Mouse (Mus musculus) heart, adult 2 months (tissue): ENCODE results near the gene Hs6st3. TPM values are rescaled to one million over a fixed set of nuclear protein-coding genes. Genes with fewer than 3 reads are reported as not detected.
A peak's percentile ranks its signal among the peaks of the same experiment; 100 is the strongest.
"Not testable (repeated sequence)": the region's sequence is repeated elsewhere in the genome, so short reads cannot be mapped to it uniquely, and the experiment has no call there.

ENCODE experiments used
- DNase-seq, 2 experiments: peaks; one replicate each; pipeline ENCODE4 v3.0.0; 2021
- H3K27ac ChIP-seq: fragments of 200-600 bp; 2 replicates; pipeline ENCODE4 v1.8.1; 2022
- H3K27me3 ChIP-seq: fragments of 200-500 bp; 2 replicates; pipeline ENCODE4 v1.6.1; 2012; ENCODE audit warnings: mild to moderate bottlenecking, low read length, inconsistent platforms, mixed read lengths; ENCODE audit not compliant: control insufficient read depth, insufficient read depth
- H3K36me3 ChIP-seq: fragments of 200-500 bp; 2 replicates; pipeline ENCODE4 v1.6.1; 2012; ENCODE audit warnings: low read length, inconsistent platforms; ENCODE audit not compliant: control insufficient read depth, insufficient read depth
- H3K4me1 ChIP-seq: fragments of 200-500 bp; 2 replicates; pipeline ENCODE4 v1.6.1; 2011; ENCODE audit warnings: low read length; ENCODE audit not compliant: control insufficient read depth, insufficient read depth
- H3K4me3 ChIP-seq: fragments of 200-600 bp; 2 replicates; pipeline ENCODE4 v1.8.1; 2022
- H3K79me2 ChIP-seq: fragments of 200-500 bp; replicated peaks from 2 replicates; pipeline ENCODE4 v1.6.1; 2012; ENCODE audit warnings: mild to moderate bottlenecking, inconsistent platforms, low read length, moderate library complexity, mixed read lengths; ENCODE audit not compliant: control insufficient read depth, insufficient read depth
- H3K9ac ChIP-seq: fragments of 200-500 bp; 2 replicates; pipeline ENCODE4 v1.6.1; 2012; ENCODE audit warnings: low read depth, mild to moderate bottlenecking, control low read depth, inconsistent platforms, low read length, mixed read lengths
- CTCF ChIP-seq: fragments of 200-600 bp; IDR thresholded peaks from 2 replicates; pipeline ENCODE4 v1.8.1; 2022; ENCODE audit warnings: antibody characterized with exemption, mild to moderate bottlenecking, moderate library complexity
- EP300 ChIP-seq: fragments of 200-500 bp; IDR thresholded peaks from 2 replicates; pipeline ENCODE4 v1.6.1; 2011; ENCODE audit warnings: low read depth, low read length, control low read depth; ENCODE audit not compliant: insufficient read depth
- POLR2A ChIP-seq: fragments of 200-500 bp; IDR thresholded peaks from 2 replicates; pipeline ENCODE4 v1.6.1; 2011; ENCODE audit warnings: mild to moderate bottlenecking, low read depth, low read length, control low read depth; ENCODE audit not compliant: insufficient read depth
- WGBS: fragments of 180-500 bp; shearing (Covaris S2); methylation state at CpG from one replicate; pipeline ENCODE4 v1.1.7; 2018; 5-methylcytosine and 5-hydroxymethylcytosine counted together
- intact Hi-C: fragments of 180-260 bp; cut with DNase I; formaldehyde crosslinking; loops from one replicate; pipeline ENCODE4 v1.15.1; 2025
- polyA plus RNA-seq: library from polyadenylated mRNA; depleted of rRNA; stranded (reverse); fragments of >200 nt; gene quantifications from 2 replicates; pipeline ENCODE4 v1.2.3, GENCODE M21; 2012
- total RNA-seq, 2 experiments: library from RNA; stranded (reverse); gene quantifications; 2 replicates each; pipeline ENCODE4 v1.2.3; 2021

The Hs6st3 gene
- total and polyA plus RNA-seq, 3 experiments, result not detected

DNA sequence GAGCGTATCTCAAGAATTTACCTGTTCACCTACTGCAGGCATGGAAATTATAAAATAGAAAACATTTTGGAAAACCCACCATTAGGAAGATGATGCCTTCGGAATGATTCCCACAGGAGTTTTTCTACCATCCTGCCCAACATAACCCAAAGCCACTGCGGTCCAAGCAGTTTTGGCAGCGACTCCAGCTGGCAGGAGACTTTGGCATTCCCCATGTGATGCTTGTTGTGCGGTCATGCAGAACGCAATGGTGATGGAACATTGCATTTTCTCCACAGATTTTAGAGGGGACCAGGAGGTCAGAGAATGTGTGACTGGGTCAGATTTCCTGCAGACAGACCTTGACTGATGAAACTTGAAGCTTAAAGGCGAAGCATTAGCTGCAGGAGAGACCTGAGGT lies 118.9 kb downstream of the Hs6st3 start:
- Histone ChIP-seq H3K9ac (no peak overlapping the region), H3K4me3 (no peak overlapping the region), H3K4me1 (no peaks in the 10 kb centered on the region), H3K27me3 (no peaks in the 10 kb centered on the region), H3K36me3 (no peaks in the 10 kb centered on the region), H3K27ac (no peak overlapping the region), H3K79me2 (no peaks in the 10 kb centered on the region)
- TF ChIP-seq CTCF (no peak), EP300 (no peak), POLR2A (no peak)
- no peak for DNase-seq
- intact Hi-C loops, result no loop called here
- WGBS, result 83% methylated on average over 7 of the region's 7 CpGs

DNA sequence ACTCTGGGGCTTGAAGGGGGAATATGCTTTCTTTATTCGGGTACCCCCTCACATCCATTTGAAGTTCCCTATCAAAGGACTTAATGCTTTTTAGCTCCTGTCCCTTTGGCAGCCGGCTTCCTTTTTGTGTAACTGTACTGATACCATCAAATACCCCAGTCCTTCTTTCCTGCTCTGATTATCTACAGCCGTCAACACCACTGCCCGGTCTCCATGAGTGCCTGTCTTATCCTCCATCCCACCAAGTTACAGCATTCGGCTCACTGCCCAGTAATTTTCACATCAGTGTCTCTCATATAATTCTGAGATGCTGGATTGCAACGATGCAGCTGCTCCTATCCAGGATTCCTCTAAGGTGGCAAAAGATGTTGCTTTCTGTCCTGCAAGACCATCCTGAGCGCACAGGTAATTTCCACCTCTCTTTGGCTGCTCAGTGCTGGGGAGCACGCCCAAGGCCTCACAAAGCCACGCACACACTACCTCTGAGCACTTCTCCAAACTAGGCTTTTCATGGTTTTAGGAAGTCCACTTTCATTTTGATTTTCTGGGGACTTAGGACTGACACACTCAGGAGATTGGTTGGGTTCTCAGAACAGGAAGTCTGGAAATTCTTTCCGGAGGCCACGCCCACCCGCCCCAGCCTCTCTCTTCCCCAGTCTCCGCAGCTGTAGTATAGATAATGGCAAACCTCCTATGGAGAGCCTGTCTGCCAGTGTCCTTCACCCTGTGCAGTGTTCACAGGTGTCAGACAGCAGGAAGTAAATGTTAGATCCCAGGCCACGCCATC lies 122.2 kb downstream of the Hs6st3 start:
- DNase-seq, result no peak
- H3K27me3 ChIP-seq, result no peaks in the 10 kb centered on the region
- no peaks in the 10 kb centered on the region for H3K79me2 ChIP-seq
- no peak overlapping the region for H3K4me3 ChIP-seq
- 33% methylated on average over 14 of the region's 14 CpGs for WGBS
- TF ChIP-seq POLR2A (no peak), EP300 (no peak), CTCF (no peak)
- intact Hi-C loops, result no loop called here
- no peak overlapping the region for H3K27ac ChIP-seq
- no peaks in the 10 kb centered on the region for H3K36me3 ChIP-seq
- no peak overlapping the region for H3K9ac ChIP-seq
- no peaks in the 10 kb centered on the region for H3K4me1 ChIP-seq

DNA sequence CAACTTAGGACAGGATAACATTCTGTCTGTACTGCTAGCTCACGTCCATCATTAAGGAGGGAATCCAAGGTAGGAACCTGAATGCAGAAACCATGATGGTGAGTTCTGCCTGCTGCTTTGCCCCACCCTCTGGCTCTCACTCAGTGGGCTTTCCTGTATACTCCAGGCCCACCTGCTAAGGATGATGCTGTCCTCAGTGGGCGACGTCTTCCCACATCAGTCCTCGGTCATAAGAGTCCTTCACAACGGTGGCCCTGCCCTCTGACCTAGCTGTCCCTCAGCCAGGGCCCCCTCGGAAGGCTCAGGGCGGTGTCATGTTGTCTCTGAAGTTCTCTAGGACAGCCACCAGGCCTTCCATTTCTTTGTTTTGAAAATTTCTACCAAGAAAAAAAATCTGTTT lies 128.2 kb downstream of the Hs6st3 start:
- H3K27ac ChIP-seq, result no peak overlapping the region
- no peaks in the 10 kb centered on the region for H3K79me2 ChIP-seq
- H3K27me3 ChIP-seq, result no peaks in the 10 kb centered on the region
- WGBS, result 75% methylated on average over 7 of the region's 7 CpGs
- no peak overlapping the region for H3K9ac ChIP-seq
- TF ChIP-seq CTCF (no peak), EP300 (no peak), POLR2A (no peak)
- H3K4me1 ChIP-seq, result no peaks in the 10 kb centered on the region
- DNase-seq, result no peak
- no peak overlapping the region for H3K4me3 ChIP-seq
- intact Hi-C loops, result no loop called here
- no peaks in the 10 kb centered on the region for H3K36me3 ChIP-seq

DNA sequence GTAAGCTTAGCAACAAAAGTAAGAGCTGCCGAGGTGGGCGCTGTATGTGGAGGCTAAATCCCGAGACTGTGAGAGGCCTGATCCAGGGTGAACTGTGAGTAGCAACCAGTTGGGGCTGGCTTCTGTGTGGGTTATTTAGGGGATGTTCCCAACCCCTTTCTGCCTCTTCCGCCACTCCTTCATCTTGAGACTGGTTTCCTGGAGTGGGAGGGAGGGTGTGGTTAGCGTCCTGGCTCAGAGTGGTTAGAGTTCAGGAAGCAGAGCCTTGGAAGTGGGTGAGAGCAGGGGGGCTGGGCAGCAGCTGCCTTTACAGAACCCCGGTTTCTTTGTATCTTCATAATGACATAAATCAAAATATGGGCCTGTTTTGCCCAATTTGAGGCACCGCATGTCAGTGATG lies 134.9 kb downstream of the Hs6st3 start:
- no peak overlapping the region for H3K9ac ChIP-seq
- H3K4me3 ChIP-seq, result no peak overlapping the region
- TF ChIP-seq CTCF (no peak), POLR2A (no peak), EP300 (no peak)
- H3K36me3 ChIP-seq, result no peaks in the 10 kb centered on the region
- H3K27me3 ChIP-seq, result no peaks in the 10 kb centered on the region
- H3K27ac ChIP-seq, result no peak overlapping the region
- 46% methylated on average over 7 of the region's 7 CpGs for WGBS
- intact Hi-C loops, result no loop called here
- no peaks in the 10 kb centered on the region for H3K4me1 ChIP-seq
- DNase-seq, result no peak
- no peaks in the 10 kb centered on the region for H3K79me2 ChIP-seq

DNA sequence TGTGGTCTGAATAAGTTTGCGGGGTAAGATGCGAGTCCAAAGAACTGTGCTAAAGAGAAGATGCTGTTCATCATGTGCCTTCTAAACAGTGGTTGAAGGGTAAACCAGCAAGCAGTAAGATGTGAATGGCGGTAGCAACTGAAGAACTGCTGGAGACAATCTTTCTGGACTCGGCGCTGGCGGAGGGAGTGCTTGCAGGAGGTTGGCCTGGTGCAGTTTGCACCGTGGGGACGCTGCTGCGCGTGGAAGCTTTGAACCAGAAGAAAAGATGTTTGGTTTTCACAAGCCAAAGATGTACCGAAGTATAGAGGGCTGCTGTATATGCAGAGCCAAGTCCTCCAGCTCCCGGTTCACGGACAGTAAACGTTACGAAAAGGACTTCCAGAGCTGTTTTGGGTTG lies 140.0 kb downstream of the Hs6st3 start:
- H3K4me1 ChIP-seq, H3K4me3 ChIP-seq: not testable (repeated sequence)

DNA sequence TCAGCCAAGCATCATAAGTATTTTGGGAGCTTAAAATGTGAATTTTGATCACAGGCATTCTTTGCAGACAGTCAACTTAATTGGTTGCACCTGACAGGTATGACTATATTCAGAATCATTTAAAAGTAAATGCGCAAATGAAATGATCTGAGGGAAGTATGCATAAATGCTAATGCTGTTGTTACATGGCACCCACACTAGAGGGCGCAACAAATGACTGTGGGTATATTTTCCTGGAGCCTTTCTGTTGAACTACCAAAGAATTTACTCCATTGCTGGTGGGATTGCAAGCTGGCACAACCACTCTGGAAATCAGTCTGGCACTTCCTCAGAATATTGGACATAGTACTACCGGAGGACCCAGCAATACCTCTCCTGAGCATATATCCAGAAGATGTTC lies 145.8 kb downstream of the Hs6st3 start:
- no peaks in the 10 kb centered on the region for H3K36me3 ChIP-seq
- H3K79me2 ChIP-seq, result no peaks in the 10 kb centered on the region
- intact Hi-C loops, result no loop called here
- TF ChIP-seq CTCF, result peak; percentile 34
- no peak for TF ChIP-seq POLR2A
- no peak for DNase-seq
- no peaks in the 10 kb centered on the region for H3K4me1 ChIP-seq
- no peak overlapping the region for H3K4me3 ChIP-seq
- 86% methylated on average over 3 of the region's 3 CpGs for WGBS
- H3K9ac ChIP-seq, result no peak overlapping the region
- H3K27me3 ChIP-seq, result no peaks in the 10 kb centered on the region
- H3K27ac ChIP-seq, result no peak overlapping the region

More for the DNA sequence above, 140.0 kb downstream of the Hs6st3 start:
- H3K79me2 ChIP-seq, H3K9ac ChIP-seq, H3K27me3 ChIP-seq, intact Hi-C loops, H3K27ac ChIP-seq, DNase-seq, H3K36me3 ChIP-seq: not testable (repeated sequence)
- WGBS, result 91% methylated on average over 15 of the region's 15 CpGs
